Mouse (Mus musculus) olfactory bulb, adult 2 months (tissue): ENCODE measurements at regions not wholly inside any gene's neighbourhood (a gene's known extent, or its start where the extent isn't known, plus 50 kb on each side); places are given as distances from the start of the nearest gene placed in this dataset.

Experiments used
- H3K27ac ChIP-seq: fragments of 200-500 bp; 2 replicates; pipeline ENCODE4 v1.5.1; 2012; ENCODE audit warnings: low read depth, low read length; ENCODE audit not compliant: insufficient read depth
- H3K4me1 ChIP-seq: fragments of 200-500 bp; 2 replicates; pipeline ENCODE4 v1.6.1; 2012; ENCODE audit warnings: low read length; ENCODE audit not compliant: control insufficient read depth, insufficient read depth
- H3K4me3 ChIP-seq: fragments of 200-500 bp; 2 replicates; pipeline ENCODE4 v1.5.1; 2012; ENCODE audit warnings: mild to moderate bottlenecking, low read depth, low read length, moderate library complexity; ENCODE audit not compliant: insufficient read depth
- CTCF ChIP-seq: fragments of 200-500 bp; IDR thresholded peaks from 2 replicates; pipeline ENCODE4 v1.5.1; 2012; ENCODE audit warnings: low read depth, mild to moderate bottlenecking, low read length, moderate library complexity; ENCODE audit not compliant: insufficient read depth
- POLR2A ChIP-seq: fragments of 200-500 bp; IDR thresholded peaks from 2 replicates; pipeline ENCODE4 v1.6.1; 2012; ENCODE audit warnings: mild to moderate bottlenecking, low read depth, low read length, moderate library complexity; ENCODE audit not compliant: insufficient read depth
- WGBS: fragments of 180-500 bp; shearing (Covaris S2); methylation state at CpG from one replicate; pipeline ENCODE4 v1.1.7; 2018; 5-methylcytosine and 5-hydroxymethylcytosine counted together

- 88% methylated on average over 3 of the region's 3 CpGs for WGBS
- no peak overlapping the region for H3K4me3 ChIP-seq
- no peak overlapping the region for H3K27ac ChIP-seq
- H3K4me1 ChIP-seq: peaks cover 8% of the 10 kb centered on the region
- no peak for TF ChIP-seq CTCF
- TF ChIP-seq POLR2A: no peak
Observed at GRCm38 (mm10) chr6:120596717-120597116, 65.6 kb upstream of the Hdhd5 start.

GRCm38 (mm10) chr6:120594463-120594862, 63.3 kb upstream of the Hdhd5 start:
- H3K4me1 ChIP-seq: peaks cover 8% of the 10 kb centered on the region
- WGBS: 96% methylated on average over 8 of the region's 8 CpGs
- TF ChIP-seq CTCF (no peak), POLR2A (no peak)
- no peak overlapping the region for H3K4me3 ChIP-seq
- no peak overlapping the region for H3K27ac ChIP-seq

DNA sequence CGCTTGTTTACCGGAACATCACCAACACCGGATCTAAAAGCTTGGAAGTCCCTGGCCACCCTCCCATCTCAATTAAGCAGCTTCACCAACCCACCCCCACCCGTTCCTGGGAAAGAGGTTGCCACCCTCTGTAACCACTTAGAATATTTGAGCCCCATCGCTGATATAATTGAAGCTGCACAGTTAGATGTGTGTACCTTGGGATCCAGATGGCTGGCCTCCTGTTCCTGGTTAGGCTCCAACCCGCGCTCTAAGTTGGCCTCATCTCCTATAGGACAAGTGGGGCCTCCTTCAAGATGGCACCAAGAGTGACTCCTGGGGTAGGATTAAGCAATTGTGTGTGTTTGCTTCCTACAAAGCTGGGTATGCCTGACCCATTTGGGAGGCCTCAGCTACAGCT, 61.6 kb upstream of the Hdhd5 start:
- WGBS: 50% methylated on average over 7 of the region's 7 CpGs
- no peak overlapping the region for H3K27ac ChIP-seq
- H3K4me1 ChIP-seq: peaks cover 8% of the 10 kb centered on the region
- TF ChIP-seq CTCF (no peak), POLR2A (no peak)
- no peak overlapping the region for H3K4me3 ChIP-seq

DNA sequence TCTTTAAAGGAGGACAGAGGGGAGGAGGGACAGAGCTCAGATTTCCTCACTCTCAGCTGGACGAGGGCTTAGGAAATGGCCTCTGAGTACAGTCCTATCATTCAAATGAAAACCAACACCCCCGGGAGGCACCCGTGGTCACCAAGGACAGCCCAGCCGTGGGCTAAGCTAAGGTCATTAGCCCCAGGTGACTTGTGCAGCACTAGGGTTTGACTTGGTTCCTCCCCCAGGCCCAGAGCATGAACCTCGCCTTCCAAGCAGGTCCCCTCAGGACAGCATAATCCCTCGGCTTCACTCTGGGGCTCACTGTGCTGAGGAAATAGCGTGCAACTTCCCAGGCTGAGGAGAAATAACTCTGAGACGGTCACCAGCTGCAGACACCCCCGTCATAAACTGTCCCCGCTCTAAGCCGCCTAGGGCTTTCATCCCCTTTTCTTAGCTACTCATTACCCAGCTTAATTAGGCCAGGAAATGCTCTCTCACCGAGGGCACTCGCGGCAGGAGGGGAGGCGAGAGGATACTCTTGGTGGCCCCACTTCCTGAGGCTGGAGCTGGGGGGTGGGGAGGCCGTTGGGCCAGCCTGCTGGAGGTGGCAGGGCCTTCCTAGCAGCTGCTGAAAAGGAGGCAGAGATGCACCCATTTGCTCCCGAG, 61.0 kb upstream of the Hdhd5 start:
- peak overlapping the region; percentile 60; the same call in 1 of the 2 replicates for H3K27ac ChIP-seq
- no peak overlapping the region for H3K4me3 ChIP-seq
- no peak for TF ChIP-seq POLR2A
- peaks cover 8% of the 10 kb centered on the region for H3K4me1 ChIP-seq
- 17% methylated on average over 17 of the region's 17 CpGs for WGBS

GRCm38 (mm10) chr6:120590191-120590590, 59.1 kb upstream of the Hdhd5 start:
- Histone ChIP-seq H3K4me3 (no peak overlapping the region), H3K27ac (no peak overlapping the region; the same call in 1 of the 2 replicates), H3K4me1 (peaks cover 8% of the 10 kb centered on the region)
- TF ChIP-seq POLR2A: no peak
- TF ChIP-seq CTCF: no peak
- 50% methylated on average over 2 of the region's 2 CpGs for WGBS

- 84% methylated on average over 11 of the region's 11 CpGs for WGBS
- no peak overlapping the region for H3K4me3 ChIP-seq
- peaks cover 8% of the 10 kb centered on the region for H3K4me1 ChIP-seq
- no peak overlapping the region for H3K27ac ChIP-seq
- TF ChIP-seq POLR2A (no peak), CTCF (no peak)
Observed at GRCm38 (mm10) chr6:120588701-120589659, 57.9 kb upstream of the Hdhd5 start.

DNA sequence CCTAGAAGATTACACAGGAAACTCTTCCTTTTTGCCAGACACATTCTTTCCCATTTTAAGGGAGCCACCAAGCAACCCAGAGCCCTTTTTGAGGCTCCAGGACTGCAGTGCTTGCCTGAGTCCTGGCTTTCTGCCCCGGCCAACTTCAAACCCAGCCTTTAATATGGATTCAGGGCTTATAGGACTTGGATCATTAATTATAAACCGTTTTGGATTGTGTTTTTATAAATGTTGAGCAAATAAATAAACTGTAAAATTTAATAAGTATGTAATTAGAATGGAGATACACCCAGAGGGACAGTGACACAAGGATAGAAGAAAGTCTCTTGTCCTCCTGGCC, 54.8 kb upstream of the Hdhd5 start:
- Histone ChIP-seq H3K27ac (no peak overlapping the region), H3K4me3 (no peak overlapping the region), H3K4me1 (no peaks in the 10 kb centered on the region)
- WGBS: 62% methylated on average over 2 of the region's 2 CpGs
- TF ChIP-seq CTCF (no peak), POLR2A (no peak)

DNA sequence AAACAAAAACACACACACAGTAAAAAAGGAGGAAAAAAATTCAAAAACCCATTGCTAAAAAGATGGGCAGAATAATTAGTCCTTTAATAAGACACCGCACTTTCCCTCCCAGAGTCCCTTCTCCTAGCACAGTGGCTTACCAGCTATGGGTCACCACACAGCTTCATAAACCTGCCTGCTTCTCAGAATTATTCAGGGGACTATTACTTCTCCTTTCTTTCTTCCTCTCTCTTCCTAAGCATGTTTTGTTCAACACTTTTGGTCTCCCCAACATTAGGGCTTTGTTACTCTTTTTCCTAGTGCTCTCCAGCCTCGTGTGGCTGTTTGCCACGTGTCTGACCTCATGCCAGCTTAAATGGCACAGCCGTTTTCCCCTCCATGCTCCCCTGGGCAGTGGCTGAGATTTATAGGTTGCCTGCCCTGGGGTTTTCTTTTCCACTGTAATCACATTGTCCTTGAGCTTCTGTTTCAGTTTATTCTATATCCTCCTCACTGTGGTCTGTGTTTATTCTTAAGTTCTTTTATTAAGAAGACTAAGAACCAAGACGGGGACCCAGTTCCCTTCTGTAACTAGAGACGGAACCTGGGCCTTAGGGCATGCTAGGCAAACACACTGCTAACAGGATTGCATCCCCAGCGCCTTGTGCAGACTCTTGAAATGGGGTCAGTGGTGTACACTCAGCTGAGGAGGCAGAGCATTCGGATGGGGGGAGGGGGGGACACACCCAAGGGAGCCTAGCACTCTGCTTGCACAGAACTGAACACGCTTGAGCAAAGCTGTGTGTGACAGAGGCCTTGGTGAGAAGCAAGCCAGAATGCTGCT, 54.2 kb upstream of the Hdhd5 start:
- TF ChIP-seq CTCF: no peak
- no peak for TF ChIP-seq POLR2A
- peaks cover 3% of the 10 kb centered on the region; the same call in 1 of the 2 replicates for H3K4me1 ChIP-seq
- 52% methylated on average over 9 of the region's 9 CpGs for WGBS
- no peak overlapping the region for H3K4me3 ChIP-seq
- no peak overlapping the region for H3K27ac ChIP-seq
